Mouse (Mus musculus) adrenal gland, adult 18-20 months (tissue): ENCODE measurements at regions not wholly inside any gene's neighbourhood (a gene's known extent, or its start where the extent isn't known, plus 50 kb on each side); places are given as distances from the start of the nearest gene placed in this dataset.

Source experiments
- DNase-seq, 2 experiments: peaks; one replicate each; pipeline ENCODE4 v3.0.0; 2021 to 2022; ENCODE audit warnings: low spot score in 2 of 2

GRCm38 (mm10) chr17:47226391-47226790 lies 142.3 kb upstream of the Mrps10 start:
- no peak for DNase-seq

GRCm38 (mm10) chr17:47225306-47226269 lies 143.1 kb upstream of the Mrps10 start:
- peak in 1 of 2 experiments; percentile 29 for DNase-seq

GRCm38 (mm10) chr17:47221068-47221796 lies 147.5 kb upstream of the Mrps10 start:
- no peak for DNase-seq

DNA sequence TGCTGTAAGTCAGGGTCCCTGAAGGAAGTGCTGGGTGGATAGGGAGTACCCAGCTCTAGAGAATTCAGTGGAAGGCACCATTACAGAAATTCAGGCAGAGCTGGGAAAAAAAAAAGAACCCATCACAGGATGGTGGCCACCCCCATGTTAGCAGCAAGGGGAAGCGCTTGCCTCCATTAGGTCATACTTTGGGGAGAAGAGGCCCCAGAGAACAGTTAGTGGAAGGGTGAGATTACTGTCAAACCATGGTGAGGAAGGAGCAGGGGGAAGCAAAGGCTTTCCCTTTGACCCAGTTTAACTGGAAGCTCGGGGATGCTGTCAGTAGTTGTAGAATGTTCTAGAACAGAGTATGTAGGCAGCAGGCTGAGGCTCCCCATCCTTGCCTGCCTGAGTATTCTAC lies 148.8 kb upstream of the Mrps10 start:
- no peak for DNase-seq

DNA sequence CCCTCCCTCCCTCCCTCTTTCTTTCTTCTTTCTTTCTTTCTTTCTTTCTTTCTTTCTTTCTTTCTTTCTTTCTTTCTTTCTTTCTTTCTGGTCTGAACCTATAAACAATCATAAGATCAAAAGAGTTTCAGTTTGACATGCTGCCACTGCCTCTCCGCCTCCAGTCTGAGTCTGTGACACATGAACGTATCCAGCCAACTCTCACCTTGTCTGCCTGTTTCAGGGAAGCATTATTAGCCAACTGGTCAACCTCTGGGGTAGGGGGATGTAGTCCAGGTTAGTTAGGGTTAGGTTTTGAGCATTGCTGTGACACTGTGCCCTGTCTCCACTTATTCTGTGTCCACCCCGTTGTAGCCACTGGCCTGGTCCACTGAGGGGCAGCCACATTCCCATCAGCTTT lies 152.2 kb upstream of the Mrps10 start:
- no peak for DNase-seq

- no peak for DNase-seq
Measured at GRCm38 (mm10) chr17:47215841-47216240, 152.8 kb upstream of the Mrps10 start.

- DNase-seq: no peak
Measured at GRCm38 (mm10) chr17:47214111-47214510, 154.6 kb upstream of the Mrps10 start.

DNA sequence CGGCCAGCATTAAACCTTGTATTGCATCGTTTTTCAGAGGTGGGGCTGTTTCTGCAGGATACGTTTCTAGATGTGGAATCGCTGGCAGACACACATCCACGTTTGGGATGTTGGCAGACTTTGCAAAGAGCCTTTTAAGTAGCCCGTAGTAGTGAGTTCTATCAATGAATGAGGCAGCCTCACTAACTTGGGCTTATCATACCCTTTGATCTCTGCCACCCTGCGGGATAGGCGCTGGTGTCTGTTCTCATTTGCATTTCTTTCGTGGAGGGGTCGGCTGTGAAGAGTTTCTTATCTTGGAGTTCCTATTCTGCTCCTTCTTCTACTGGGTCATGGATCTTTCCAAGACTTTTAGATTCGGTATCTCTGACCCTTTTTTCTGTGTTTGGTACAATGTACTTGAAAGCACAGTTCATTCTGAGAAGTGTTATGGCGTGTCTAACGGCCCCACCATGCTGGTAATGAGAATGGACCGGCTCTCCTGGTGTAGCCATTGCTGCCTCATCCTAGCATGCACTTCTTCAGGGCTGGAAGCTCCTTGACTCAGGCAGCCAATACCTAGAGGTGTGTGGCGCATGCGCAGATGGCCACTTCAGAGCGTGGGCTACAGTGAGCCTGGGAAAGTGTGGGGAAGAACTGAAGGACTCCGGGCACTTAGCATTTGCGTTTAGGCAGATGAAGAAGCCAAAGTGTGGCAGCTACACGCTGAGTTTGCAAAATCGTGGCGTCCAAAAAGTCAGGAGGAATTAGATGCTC lies 158.1 kb upstream of the Mrps10 start:
- DNase-seq: no peak

DNA sequence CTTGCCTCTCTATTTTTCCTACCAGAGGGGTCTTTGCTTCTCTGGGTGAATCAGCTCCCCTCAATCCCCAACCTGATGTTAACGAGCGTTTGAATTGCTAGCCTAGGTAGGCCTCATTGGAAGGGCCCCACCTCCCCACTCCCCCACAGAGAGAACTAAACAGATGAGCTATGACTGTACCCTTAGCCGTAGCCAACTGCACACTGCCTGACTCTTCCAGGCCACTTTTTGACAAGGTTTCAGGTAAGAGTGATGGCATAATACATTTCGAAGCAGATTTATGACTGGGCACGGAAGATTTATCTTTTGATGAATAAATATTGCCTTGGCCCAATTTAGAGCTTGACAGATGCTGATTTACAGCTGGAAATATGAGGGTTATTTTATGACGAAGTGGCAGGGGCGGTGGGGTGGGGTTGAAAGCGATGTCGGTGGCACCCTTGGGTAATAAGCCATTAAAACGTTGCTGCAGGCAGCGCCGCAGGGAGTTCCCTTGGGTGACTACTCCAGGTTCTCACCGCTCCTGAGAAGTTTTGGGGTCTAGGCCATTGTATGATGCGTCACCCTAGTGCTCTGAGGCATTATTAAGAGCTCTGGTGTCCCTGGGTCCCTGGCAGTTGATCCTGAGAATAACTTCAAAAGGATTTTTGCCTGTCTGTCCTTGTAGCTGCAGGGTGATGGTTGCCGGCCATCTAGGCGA lies 159.7 kb upstream of the Mrps10 start:
- no peak for DNase-seq

- no peak for DNase-seq
Measured at GRCm38 (mm10) chr17:47207471-47207870, 161.2 kb upstream of the Mrps10 start.

DNA sequence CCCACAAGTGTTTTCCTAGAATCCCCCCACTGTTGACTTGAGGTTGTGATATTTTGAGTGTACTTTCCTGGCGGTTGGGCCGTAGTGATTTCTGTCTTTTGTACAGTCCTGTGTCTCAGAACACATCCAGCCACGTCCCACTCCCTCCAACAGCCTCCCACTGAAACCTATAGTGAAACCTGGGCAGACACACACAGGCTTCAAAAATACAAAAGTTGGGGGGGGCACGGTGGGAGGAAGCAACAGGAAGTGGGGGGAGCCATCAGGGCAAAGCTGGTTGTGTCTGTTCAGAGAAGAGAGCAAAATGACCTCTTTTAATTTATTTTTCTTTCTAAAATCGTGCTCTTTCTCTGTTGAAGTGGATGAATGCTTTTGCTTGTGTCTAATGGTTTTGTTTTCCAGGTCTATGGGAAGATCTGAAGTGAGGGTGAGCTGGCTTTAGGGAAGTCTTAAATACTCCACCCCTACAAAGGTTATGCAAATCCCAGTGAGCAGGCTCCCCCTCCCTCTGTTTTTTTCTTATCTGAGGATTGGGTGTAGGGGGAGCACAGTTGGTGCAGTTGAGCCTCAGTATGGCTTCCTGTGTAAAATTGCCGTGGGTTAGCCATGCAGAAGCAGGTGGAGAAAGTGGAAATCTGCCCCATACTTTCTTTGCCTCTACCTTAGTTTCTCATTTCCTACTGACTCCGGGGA lies 164.1 kb upstream of the Mrps10 start:
- no peak for DNase-seq

DNA sequence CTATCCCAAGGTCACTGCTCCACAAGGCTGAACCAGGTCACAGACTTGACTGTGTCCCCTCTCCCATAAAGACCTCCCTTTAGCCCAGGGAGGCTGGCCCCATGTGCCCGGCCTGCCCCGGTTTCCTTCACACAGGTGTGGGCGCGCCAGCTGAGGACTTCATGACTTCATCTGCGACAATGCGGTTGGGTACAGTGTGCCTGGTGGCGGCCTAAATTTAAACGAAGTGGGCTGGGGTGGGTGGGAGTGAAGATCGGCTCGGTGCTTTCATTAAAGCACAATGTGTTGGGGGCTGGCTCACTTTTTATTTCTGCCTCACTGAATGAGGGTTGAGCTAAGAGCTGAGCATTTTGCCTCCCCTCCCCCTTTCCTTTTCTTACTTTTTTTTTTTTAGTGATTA lies 169.5 kb upstream of the Mrps10 start:
- DNase-seq: no peak

DNA sequence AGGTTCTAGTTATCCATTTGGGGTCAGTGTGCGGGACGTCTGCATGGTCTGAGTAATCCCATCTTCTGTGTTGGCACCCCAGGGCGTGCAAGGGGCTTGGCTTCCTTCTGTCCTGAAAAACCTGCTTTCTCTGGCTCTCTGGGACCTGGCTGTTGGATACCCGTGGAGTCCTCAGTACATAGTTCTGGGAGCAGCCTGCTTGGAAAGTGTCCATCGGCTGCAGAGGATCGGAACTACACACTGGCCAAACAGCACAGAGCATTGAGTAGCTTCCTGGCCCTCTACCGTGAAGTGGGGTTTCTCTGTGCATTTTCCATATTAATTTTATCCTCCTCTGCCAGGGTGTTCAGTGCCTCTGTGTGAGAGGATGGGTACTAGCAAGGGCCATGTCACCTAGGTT lies 170.7 kb upstream of the Mrps10 start:
- DNase-seq: no peak

DNA sequence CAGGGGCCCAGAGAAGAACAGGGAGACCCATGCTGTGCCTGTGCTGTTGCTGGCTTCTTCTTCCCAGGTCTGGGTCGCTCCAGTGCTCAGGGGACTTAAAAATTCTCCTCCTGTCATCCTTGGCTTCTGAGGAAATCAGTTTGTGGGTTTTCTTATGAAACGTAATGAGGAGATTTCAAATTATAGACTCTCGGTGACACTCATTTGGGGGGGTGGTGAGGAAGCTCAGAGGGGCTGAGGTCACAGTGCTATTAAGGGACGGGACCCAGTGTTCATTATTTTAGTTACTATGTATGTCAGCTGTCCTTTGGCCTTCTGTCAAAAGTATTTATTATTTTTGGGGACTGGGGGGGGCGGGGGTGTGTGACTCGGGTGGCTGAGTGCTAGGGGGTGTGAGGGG lies 171.7 kb upstream of the Mrps10 start:
- DNase-seq: no peak

- no peak for DNase-seq
Measured at GRCm38 (mm10) chr17:47195981-47196380, 172.7 kb upstream of the Mrps10 start.

GRCm38 (mm10) chr17:47194463-47195012 lies 174.1 kb upstream of the Mrps10 start:
- DNase-seq: no peak

DNA sequence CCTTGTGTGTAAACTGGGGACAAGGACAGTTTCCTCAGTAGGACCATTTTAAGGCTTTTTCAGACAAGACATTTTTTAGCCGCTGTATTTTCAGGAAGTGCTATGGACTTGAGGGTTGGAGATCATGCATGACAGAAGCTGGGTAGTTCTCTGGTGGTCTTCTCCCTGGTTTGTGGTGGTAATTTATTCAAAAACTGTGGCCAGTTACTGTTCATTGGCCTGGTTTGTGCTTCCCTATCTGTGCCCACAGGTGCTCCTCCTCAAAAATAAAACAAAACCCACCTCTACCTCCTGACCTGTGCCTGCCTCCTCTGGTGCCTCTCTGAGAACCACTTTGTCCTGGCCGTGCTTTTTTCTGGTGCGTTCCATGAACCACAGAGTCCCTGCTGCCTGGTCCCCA lies 177.3 kb upstream of the Mrps10 start:
- no peak for DNase-seq

DNA sequence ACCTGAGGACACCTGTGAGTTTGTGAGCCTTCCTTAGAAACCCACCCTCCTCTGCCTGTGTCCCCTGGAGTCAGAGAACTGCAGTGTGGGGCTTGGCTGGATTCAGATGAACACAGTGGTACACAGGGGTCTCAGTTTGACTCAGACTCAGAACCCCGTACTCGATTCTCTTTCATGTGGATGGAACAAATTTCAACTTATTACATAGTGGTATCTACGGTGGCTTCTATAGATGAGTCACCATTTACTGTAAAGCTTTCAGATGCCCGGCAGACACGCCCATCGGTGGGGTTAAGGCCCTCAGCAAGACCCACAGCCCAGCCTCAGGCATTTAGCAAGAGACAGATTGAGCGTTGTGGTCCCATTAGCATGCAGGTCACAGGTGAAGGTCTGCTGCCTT lies 178.9 kb upstream of the Mrps10 start:
- no peak for DNase-seq

- no peak for DNase-seq
Measured at GRCm38 (mm10) chr17:47184148-47184547, 173.8 kb upstream of the Ubr2 start.

DNA sequence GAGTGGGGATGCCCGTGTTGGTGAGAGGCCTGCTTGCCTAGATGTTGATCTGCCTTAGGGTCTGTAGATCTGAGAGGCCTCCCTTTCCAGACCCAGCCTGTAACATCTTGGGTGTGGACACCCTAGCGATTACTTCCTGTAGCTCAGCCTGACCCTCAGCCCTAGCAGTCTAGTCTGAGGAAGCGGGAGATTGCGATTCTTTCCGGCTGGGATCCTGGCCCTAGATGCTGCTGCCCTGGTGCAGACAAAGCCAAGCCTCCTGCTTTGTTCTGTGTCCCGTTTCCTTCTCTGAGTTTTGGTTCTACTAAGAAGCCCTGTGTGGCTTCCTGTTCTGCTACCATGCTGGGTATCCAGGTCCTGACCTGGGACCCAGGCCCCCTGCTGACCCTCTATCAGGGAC lies 171.8 kb upstream of the Ubr2 start:
- no peak for DNase-seq
